Mouse (Mus musculus): ENCODE data around the gene Etv3. TPM values are rescaled to one million over a fixed set of nuclear protein-coding genes. Genes with fewer than 3 reads are reported as not detected.

The Etv3 gene
- polyA plus RNA-seq, 1 experiment from 2014 or later: 8.6 TPM

- Histone ChIP-seq H3K36me3 (ENCODE audit: control insufficient read depth, insufficient read depth, low read length) (no peaks in the 10 kb centered on the region), H3K9me3 (ENCODE audit: control insufficient read depth, low read length) (no peaks in the 10 kb centered on the region), H3K9ac (ENCODE audit: low read length) (no peak overlapping the region), H3K27me3 (ENCODE audit: control insufficient read depth, insufficient read depth, low read length) (no peaks in the 10 kb centered on the region), H3K4me3 (ENCODE audit: low read depth, low read length) (no peak overlapping the region), H3K27ac (ENCODE audit: low read depth, low read length) (no peak overlapping the region), H3K4me1 (ENCODE audit: control insufficient read depth, insufficient read depth, low read length) (no peaks in the 10 kb centered on the region), H3K4me2 (ENCODE audit: low read depth) (no peak overlapping the region)
- DNase-seq (ENCODE audit: low spot score) (no peak), ATAC-seq (ENCODE audit: insufficient read depth, low FRiP score, low TSS enrichment) (no peak)
- 83% methylated on average over 24 of the region's 24 CpGs for WGBS
Observed at GRCm38 (mm10) chr3:87500088-87501055, 24.8 kb upstream of the Etv3 start.

- ATAC-seq (ENCODE audit: insufficient read depth, low FRiP score, low TSS enrichment): no peak
- whole genome bisulfite sequencing: 60% methylated on average over 8 of the region's 8 CpGs
- no peak for DNase-seq (ENCODE audit: low spot score)
- Histone ChIP-seq H3K9me3 (ENCODE audit: control insufficient read depth, low read length) (no peaks in the 10 kb centered on the region), H3K9ac (ENCODE audit: low read length) (no peak overlapping the region), H3K36me3 (ENCODE audit: control insufficient read depth, insufficient read depth, low read length) (no peaks in the 10 kb centered on the region), H3K4me2 (ENCODE audit: low read depth) (no peak overlapping the region), H3K27me3 (ENCODE audit: control insufficient read depth, insufficient read depth, low read length) (no peaks in the 10 kb centered on the region), H3K4me3 (ENCODE audit: low read depth, low read length) (no peak overlapping the region), H3K27ac (ENCODE audit: low read depth, low read length) (no peak overlapping the region), H3K4me1 (ENCODE audit: control insufficient read depth, insufficient read depth, low read length) (no peaks in the 10 kb centered on the region)
Observed at GRCm38 (mm10) chr3:87501151-87501550, 24.1 kb upstream of the Etv3 start.

DNA sequence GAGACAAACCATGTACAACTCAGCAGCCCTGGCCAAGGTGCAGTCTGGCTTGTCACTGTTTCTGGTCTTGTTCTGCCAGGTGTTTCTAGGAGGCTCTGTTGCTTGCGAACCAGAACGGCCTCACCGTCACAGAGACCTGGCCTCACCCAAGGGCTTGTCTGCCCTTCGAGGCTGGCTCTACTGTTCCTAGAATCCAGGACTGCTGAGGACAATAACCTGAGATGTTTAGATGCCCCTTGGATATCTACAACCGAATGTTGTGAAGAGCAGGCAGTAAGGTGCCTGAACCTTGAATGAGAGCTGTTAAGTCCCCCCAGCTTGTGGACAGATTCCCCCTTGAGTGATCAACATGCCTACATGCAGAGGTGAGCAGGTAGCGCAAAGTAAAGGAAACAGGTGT lies 22.4 kb upstream of the Etv3 start:
- no peak overlapping the region for H3K4me2 ChIP-seq (ENCODE audit: low read depth)
- no peaks in the 10 kb centered on the region for H3K27me3 ChIP-seq (ENCODE audit: control insufficient read depth, insufficient read depth, low read length)
- no peaks in the 10 kb centered on the region for H3K36me3 ChIP-seq (ENCODE audit: control insufficient read depth, insufficient read depth, low read length)
- H3K9ac ChIP-seq (ENCODE audit: low read length): no peak overlapping the region
- ATAC-seq (ENCODE audit: insufficient read depth, low FRiP score, low TSS enrichment) (no peak), DNase-seq (ENCODE audit: low spot score) (no peak)
- whole genome bisulfite sequencing: 94% methylated on average over 6 of the region's 6 CpGs
- H3K4me1 ChIP-seq (ENCODE audit: control insufficient read depth, insufficient read depth, low read length): no peaks in the 10 kb centered on the region
- no peak overlapping the region for H3K27ac ChIP-seq (ENCODE audit: low read depth, low read length)
- no peak overlapping the region for H3K4me3 ChIP-seq (ENCODE audit: low read depth, low read length)
- no peaks in the 10 kb centered on the region for H3K9me3 ChIP-seq (ENCODE audit: control insufficient read depth, low read length)

DNA sequence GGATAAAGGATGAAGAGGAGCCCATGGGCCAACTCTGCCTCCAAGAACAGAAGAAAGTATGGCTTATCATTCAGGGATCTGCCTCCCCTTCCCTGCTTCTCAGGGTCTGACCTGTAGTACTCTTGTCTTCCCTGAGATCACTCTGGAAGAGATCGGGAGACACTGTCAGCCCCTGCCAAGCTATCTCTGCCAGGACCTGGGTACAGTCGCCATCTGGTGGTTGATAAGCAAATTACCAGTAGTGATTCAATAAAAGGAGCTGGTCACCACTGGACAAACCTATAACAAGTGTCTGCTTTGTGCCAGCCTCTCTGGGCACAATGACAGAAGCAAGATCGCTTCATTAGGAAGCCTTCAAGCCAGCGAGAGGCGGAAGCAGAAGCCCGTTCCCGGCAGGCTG lies 20.9 kb upstream of the Etv3 start:
- H3K9me3 ChIP-seq (ENCODE audit: control insufficient read depth, low read length): no peaks in the 10 kb centered on the region
- no peaks in the 10 kb centered on the region for H3K4me1 ChIP-seq (ENCODE audit: control insufficient read depth, insufficient read depth, low read length)
- no peaks in the 10 kb centered on the region for H3K36me3 ChIP-seq (ENCODE audit: control insufficient read depth, insufficient read depth, low read length)
- ATAC-seq (ENCODE audit: insufficient read depth, low FRiP score, low TSS enrichment) (no peak), DNase-seq (ENCODE audit: low spot score) (peak; percentile 48)
- no peaks in the 10 kb centered on the region for H3K27me3 ChIP-seq (ENCODE audit: control insufficient read depth, insufficient read depth, low read length)
- H3K9ac ChIP-seq (ENCODE audit: low read length): no peak overlapping the region
- H3K4me3 ChIP-seq (ENCODE audit: low read depth, low read length): no peak overlapping the region
- no peak overlapping the region for H3K4me2 ChIP-seq (ENCODE audit: low read depth)
- no peak overlapping the region for H3K27ac ChIP-seq (ENCODE audit: low read depth, low read length)
- 42% methylated on average over 7 of the region's 7 CpGs for WGBS

DNA sequence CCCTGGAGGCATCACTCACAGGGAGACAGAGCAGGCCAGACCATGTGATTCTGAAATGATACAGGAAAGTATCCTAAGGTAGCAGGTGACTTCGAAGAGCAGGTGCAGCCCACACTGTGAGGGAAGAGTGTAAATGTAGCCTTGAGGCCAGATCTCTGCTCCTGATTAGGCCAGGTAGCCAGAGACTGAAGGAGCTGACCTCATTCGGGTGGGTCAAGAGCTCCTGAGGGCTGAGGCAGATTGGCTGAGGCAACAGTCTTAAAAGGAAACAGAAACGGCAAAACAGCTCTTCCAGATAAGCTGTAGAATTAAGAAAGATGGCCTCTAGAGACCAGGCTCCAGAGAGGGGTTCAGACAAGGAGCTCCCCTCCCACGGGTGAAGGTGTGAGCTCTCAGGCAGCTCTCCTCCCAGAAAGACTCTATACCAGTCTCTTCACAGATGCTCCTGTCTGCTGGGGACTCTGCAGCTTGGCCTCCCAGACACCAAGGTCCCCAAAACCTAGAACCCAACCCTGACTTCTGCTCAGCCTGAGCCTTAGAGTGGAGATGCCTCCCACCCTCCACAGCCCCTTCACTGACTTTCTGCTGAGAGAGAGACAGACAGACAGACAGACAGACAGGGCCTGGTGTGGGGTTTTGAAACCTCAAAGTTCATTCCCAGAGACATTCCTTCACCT lies 20.3 kb upstream of the Etv3 start:
- Histone ChIP-seq H3K9ac (ENCODE audit: low read length) (no peak overlapping the region), H3K27me3 (ENCODE audit: control insufficient read depth, insufficient read depth, low read length) (no peaks in the 10 kb centered on the region), H3K9me3 (ENCODE audit: control insufficient read depth, low read length) (no peaks in the 10 kb centered on the region), H3K4me2 (ENCODE audit: low read depth) (no peak overlapping the region), H3K4me1 (ENCODE audit: control insufficient read depth, insufficient read depth, low read length) (no peaks in the 10 kb centered on the region), H3K4me3 (ENCODE audit: low read depth, low read length) (no peak overlapping the region), H3K36me3 (ENCODE audit: control insufficient read depth, insufficient read depth, low read length) (no peaks in the 10 kb centered on the region), H3K27ac (ENCODE audit: low read depth, low read length) (no peak overlapping the region)
- 70% methylated on average over 4 of the region's 4 CpGs for WGBS
- DNase-seq (ENCODE audit: low spot score) (no peak), ATAC-seq (ENCODE audit: insufficient read depth, low FRiP score, low TSS enrichment) (no peak)

DNA sequence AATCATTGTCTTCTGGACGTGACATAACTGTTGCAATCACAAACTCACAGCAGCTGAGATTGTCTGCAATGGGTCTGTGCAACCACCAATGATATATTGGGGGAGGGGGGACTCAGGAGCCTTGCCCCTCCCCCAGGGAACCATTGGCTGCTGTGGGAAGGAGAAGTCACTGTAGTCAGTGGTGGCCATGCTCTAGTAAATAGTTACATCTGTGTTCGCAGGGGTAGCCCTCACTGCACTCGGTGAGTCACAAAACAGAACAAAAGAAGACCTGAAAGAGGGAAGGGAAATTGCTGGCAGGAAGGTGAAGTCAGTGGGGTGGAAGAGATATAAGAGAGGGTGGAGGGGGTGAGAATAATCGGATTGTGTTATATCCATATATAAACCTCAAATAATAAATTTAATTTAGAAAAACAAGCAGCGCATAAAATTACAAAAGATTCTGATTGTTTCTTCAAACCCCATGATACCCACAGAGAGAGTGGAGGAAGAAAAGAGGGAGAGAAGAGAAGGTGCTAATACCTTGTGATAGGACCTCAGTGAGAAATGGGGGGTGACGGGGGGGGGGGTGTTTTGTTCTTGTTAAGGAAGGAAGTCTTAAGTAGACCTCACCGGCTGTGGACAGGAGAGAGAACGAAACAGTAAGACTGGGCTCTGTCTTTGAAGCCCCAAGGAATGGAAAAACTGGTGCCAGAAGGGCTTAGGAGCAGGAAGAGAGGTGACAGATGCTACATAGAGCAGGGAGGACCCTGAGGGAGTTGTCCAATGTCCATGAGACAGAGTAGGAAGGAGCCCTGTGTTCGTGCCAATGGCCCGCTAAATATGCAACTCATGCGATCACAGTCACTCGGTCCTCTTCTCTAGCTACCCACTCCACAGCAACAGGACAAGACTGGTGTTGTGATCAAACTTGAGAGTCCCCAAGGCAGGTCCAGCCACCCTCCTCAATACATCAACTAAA lies 18.5 kb upstream of the Etv3 start:
- WGBS: 74% methylated on average over 12 of the region's 12 CpGs
- Histone ChIP-seq H3K4me2 (ENCODE audit: low read depth) (no peak overlapping the region), H3K27me3 (ENCODE audit: control insufficient read depth, insufficient read depth, low read length) (no peaks in the 10 kb centered on the region), H3K36me3 (ENCODE audit: control insufficient read depth, insufficient read depth, low read length) (no peaks in the 10 kb centered on the region), H3K9ac (ENCODE audit: low read length) (no peak overlapping the region), H3K4me3 (ENCODE audit: low read depth, low read length) (no peak overlapping the region), H3K27ac (ENCODE audit: low read depth, low read length) (no peak overlapping the region), H3K4me1 (ENCODE audit: control insufficient read depth, insufficient read depth, low read length) (no peaks in the 10 kb centered on the region), H3K9me3 (ENCODE audit: control insufficient read depth, low read length) (no peaks in the 10 kb centered on the region)
- ATAC-seq (ENCODE audit: insufficient read depth, low FRiP score, low TSS enrichment) (no peak), DNase-seq (ENCODE audit: low spot score) (no peak)

GRCm38 (mm10) chr3:87508205-87508901 lies 16.9 kb upstream of the Etv3 start:
- 25% methylated on average over 17 of the region's 17 CpGs for WGBS

DNA sequence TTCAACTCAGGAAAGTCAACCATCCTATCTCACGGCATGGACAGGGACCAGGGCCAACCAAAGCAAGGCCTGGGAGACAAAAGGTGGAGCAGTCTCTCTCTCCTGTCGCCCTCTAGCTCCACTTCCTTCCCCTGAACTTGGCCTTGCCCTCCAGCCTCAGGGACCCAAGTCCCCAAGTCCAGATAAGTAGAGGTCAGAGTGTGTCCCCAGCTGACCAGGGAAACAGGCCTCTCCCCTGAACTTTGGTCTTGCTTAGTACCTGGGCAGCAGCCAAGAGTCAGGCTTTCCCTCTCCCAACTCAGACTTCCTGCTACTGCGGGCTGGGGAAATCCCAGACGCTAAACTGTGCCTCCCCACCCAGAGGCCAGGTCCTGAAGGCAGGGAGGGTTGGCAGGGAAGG lies 16.1 kb upstream of the Etv3 start:
- Histone ChIP-seq H3K36me3 (ENCODE audit: control insufficient read depth, insufficient read depth, low read length) (no peaks in the 10 kb centered on the region), H3K9me3 (ENCODE audit: control insufficient read depth, low read length) (no peaks in the 10 kb centered on the region), H3K4me1 (ENCODE audit: control insufficient read depth, insufficient read depth, low read length) (no peaks in the 10 kb centered on the region), H3K4me3 (ENCODE audit: low read depth, low read length) (no peak overlapping the region), H3K27me3 (ENCODE audit: control insufficient read depth, insufficient read depth, low read length) (no peaks in the 10 kb centered on the region), H3K27ac (ENCODE audit: low read depth, low read length) (no peak overlapping the region), H3K9ac (ENCODE audit: low read length) (no peak overlapping the region), H3K4me2 (ENCODE audit: low read depth) (no peak overlapping the region)
- 65% methylated on average over 4 of the region's 4 CpGs for WGBS
- ATAC-seq (ENCODE audit: insufficient read depth, low FRiP score, low TSS enrichment): no peak
- DNase-seq (ENCODE audit: low spot score): no peak

More at GRCm38 (mm10) chr3:87508205-87508901, 16.9 kb upstream of the Etv3 start:
- Histone ChIP-seq H3K4me2 (ENCODE audit: low read depth) (peak overlapping the region; percentile 4; the same call in 1 of the 2 replicates), H3K27ac (ENCODE audit: low read depth, low read length) (no peak overlapping the region), H3K4me3 (ENCODE audit: low read depth, low read length) (no peak overlapping the region), H3K27me3 (ENCODE audit: control insufficient read depth, insufficient read depth, low read length) (no peaks in the 10 kb centered on the region), H3K9ac (ENCODE audit: low read length) (no peak overlapping the region), H3K4me1 (ENCODE audit: control insufficient read depth, insufficient read depth, low read length) (no peaks in the 10 kb centered on the region), H3K36me3 (ENCODE audit: control insufficient read depth, insufficient read depth, low read length) (no peaks in the 10 kb centered on the region), H3K9me3 (ENCODE audit: control insufficient read depth, low read length) (no peaks in the 10 kb centered on the region)
- ATAC-seq (ENCODE audit: insufficient read depth, low FRiP score, low TSS enrichment) (peak; percentile 77), DNase-seq (ENCODE audit: low spot score) (peak; percentile 87)
